Comparison of ENCODE assay signal across 22 mouse cellular contexts in the genomic region with DNA sequence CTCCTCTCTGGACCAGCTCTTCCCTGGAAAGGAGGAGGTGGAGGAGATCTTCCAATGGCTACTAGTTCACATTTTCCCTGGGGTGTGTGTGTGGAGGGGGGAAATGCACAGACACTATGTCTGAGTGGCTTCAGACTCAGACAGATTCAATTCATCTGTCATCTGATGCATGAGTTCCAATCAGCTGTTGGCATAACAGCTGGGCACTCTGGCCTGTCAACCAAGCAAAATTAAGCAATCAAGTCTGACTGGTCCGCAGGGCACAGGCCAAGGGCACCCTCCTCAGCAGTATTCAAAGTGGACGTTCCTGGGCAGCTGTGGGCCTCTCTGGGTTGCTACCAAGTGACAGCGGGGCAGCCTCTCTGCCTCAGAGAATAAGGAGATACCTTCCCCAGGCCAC. TPM values are rescaled to one million over a fixed set of nuclear protein-coding genes. Genes with fewer than 3 reads are reported as not detected.
DNase-seq lines count a peak whose midpoint lies in the region; ATAC-seq and TF ChIP-seq lines count a peak whose summit lies in the region.
"Had no signal": no experiment of that assay in that cellular context is flagged by ENCODE, and none has a peak within 500 bp of the region (broad histone marks: within the 10 kb centered on the region; RNA-seq: fewer than 3 reads in every experiment).

No protein-coding gene starts in this region.

- H3K9ac ChIP-seq in hindbrain, embryonic 16.5 days (ENCODE audit: low read depth, low read length): no peak overlapping the region
- no peak overlapping the region for H3K9ac ChIP-seq in hindbrain, embryonic 12.5 days
- H3K9ac ChIP-seq in midbrain, postnatal 0 days (replicated peaks; ENCODE audit: low read length, poor library complexity, severe bottlenecking): no peak overlapping the region
- H3K9ac ChIP-seq: forebrain, postnatal 0 days; heart, embryonic 12.5 days; intestine, embryonic 15.5 days; midbrain, embryonic 12.5 days had no signal

- H3K27ac ChIP-seq in hindbrain, embryonic 16.5 days (ENCODE audit: low read depth, low read length): no peak overlapping the region
- H3K27ac ChIP-seq in hindbrain, embryonic 12.5 days: no peak overlapping the region
- H3K27ac ChIP-seq in midbrain, postnatal 0 days (ENCODE audit: low read depth, low read length): no peak overlapping the region
- H3K27ac ChIP-seq: intestine, embryonic 15.5 days; midbrain, embryonic 12.5 days had no signal

- TF ChIP-seq CTCF in midbrain, postnatal 0 days (IDR thresholded peaks at IDR 0.05): no peak

- no peak overlapping the region for H3K4me3 ChIP-seq in hindbrain, embryonic 16.5 days (ENCODE audit: low read length)
- no peak overlapping the region for H3K4me3 ChIP-seq in hindbrain, embryonic 12.5 days
- H3K4me3 ChIP-seq in midbrain, postnatal 0 days (ENCODE audit: low read depth, low read length): no peak overlapping the region
- H3K4me3 ChIP-seq: heart, embryonic 12.5 days; intestine, embryonic 15.5 days; midbrain, embryonic 12.5 days had no signal

- no peak overlapping the region for H3K4me2 ChIP-seq in hindbrain, embryonic 16.5 days (ENCODE audit: low read length)
- no peak overlapping the region for H3K4me2 ChIP-seq in hindbrain, embryonic 12.5 days (replicated peaks)
- H3K4me2 ChIP-seq in midbrain, postnatal 0 days (ENCODE audit: low read depth, low read length, poor library complexity, severe bottlenecking): no peak overlapping the region
- H3K4me2 ChIP-seq: heart, embryonic 12.5 days; intestine, embryonic 15.5 days; liver, embryonic 11.5 days; midbrain, embryonic 12.5 days had no signal

- DNase-seq in adrenal gland, adult (ENCODE audit: inconsistent age in 2 of 2, low spot score in 1 of 2): peak; percentile 63 to 84
- no peak for DNase-seq in adrenal gland, postnatal 4 days (ENCODE audit: low spot score in 2 of 2)
- peak; percentile 33 for DNase-seq in adipocyte (ENCODE audit: low spot score)
- peak; percentile 64 to 73 for DNase-seq in adrenal gland, postnatal 36 days
- DNase-seq in midbrain, postnatal 0 days (ENCODE audit: low spot score): no peak
- DNase-seq in urinary bladder, adult 18-20 months (ENCODE audit: low spot score in 2 of 2): no peak
- DNase-seq: cerebellum, adult 11 months; cerebellum, adult 9-11 months; forebrain, postnatal 0 days; heart, adult 11 months; heart, postnatal 10 days; kidney, adult 8-10 months; kidney, postnatal 14 days; layer of hippocampus, postnatal 36 days; lung, adult 18-20 months; thymus, postnatal 36 days had no signal

- no peaks in the 10 kb centered on the region for H3K27me3 ChIP-seq in hindbrain, embryonic 16.5 days (replicated peaks; ENCODE audit: control insufficient read depth, insufficient read depth, low read length)
- no peaks in the 10 kb centered on the region for H3K27me3 ChIP-seq in hindbrain, embryonic 12.5 days
- H3K27me3 ChIP-seq in midbrain, postnatal 0 days (ENCODE audit: insufficient read depth, low read length): no peaks in the 10 kb centered on the region
- H3K27me3 ChIP-seq: heart, embryonic 12.5 days; intestine, embryonic 15.5 days; midbrain, embryonic 12.5 days had no signal

- H3K36me3 ChIP-seq in hindbrain, embryonic 16.5 days (ENCODE audit: control insufficient read depth, insufficient read depth, low read length): no peaks in the 10 kb centered on the region
- H3K36me3 ChIP-seq in hindbrain, embryonic 12.5 days: peaks cover 33% of the 10 kb centered on the region
- H3K36me3 ChIP-seq in midbrain, postnatal 0 days (ENCODE audit: insufficient read depth, low read length): peaks cover 23% of the 10 kb centered on the region
- H3K36me3 ChIP-seq: intestine, embryonic 15.5 days had no signal

- H3K9me3 ChIP-seq in hindbrain, embryonic 16.5 days (ENCODE audit: control insufficient read depth, low read length): no peaks in the 10 kb centered on the region
- no peaks in the 10 kb centered on the region for H3K9me3 ChIP-seq in hindbrain, embryonic 12.5 days (replicated peaks)
- H3K9me3 ChIP-seq in midbrain, postnatal 0 days (ENCODE audit: low read length): no peaks in the 10 kb centered on the region
- H3K9me3 ChIP-seq: heart, embryonic 12.5 days; intestine, embryonic 15.5 days; midbrain, embryonic 12.5 days had no signal

- peaks cover under 1% of the 10 kb centered on the region; the same call in 1 of the 2 replicates for H3K4me1 ChIP-seq in hindbrain, embryonic 16.5 days (ENCODE audit: control insufficient read depth, insufficient read depth, low read depth, low read length)
- no peaks in the 10 kb centered on the region for H3K4me1 ChIP-seq in hindbrain, embryonic 12.5 days
- no peaks in the 10 kb centered on the region for H3K4me1 ChIP-seq in midbrain, postnatal 0 days (ENCODE audit: insufficient read depth, low read length)

- WGBS in hindbrain, embryonic 16.5 days: 66% methylated on average over 3 of the region's 3 CpGs
- WGBS in hindbrain, embryonic 12.5 days: 71% methylated on average over 3 of the region's 3 CpGs
- 78% methylated on average over 3 of the region's 3 CpGs for WGBS in midbrain, postnatal 0 days

- peak; percentile 29; the same call in 1 of the 2 replicates for ATAC-seq in hindbrain, embryonic 16.5 days
- ATAC-seq in hindbrain, embryonic 12.5 days (ENCODE audit: low FRiP score): no peak
- ATAC-seq in midbrain, postnatal 0 days (ENCODE audit: low FRiP score): no peak
- ATAC-seq: forebrain, postnatal 0 days; intestine, embryonic 15.5 days had no signal

RNA-seq across cellular contexts. Expression of a gene that starts 5.6 kb away (rescaled TPM):
- 10 to 100 TPM; 75.8 to 77.2 TPM for total RNA-seq in adrenal gland, postnatal 4 days (2021)
- 17.0 and 23.2 TPM in 2 replicates for polyA plus RNA-seq in hindbrain, embryonic 16.5 days (2015; fragmentation: Nextera tagmentation; extraction: Ambion mirVana)
- 26.6 and 31.2 TPM in 2 replicates for polyA plus RNA-seq in hindbrain, embryonic 12.5 days (2016; fragmentation: Nextera tagmentation; extraction: Ambion mirVana)
- 10 to 100 TPM; 38.9 to 47.8 TPM for total RNA-seq in adrenal gland, postnatal 36 days (2021)
- 87.6 and 88.0 TPM in 2 replicates for total RNA-seq in midbrain, postnatal 0 days (2014; rRNA removed)
- polyA plus RNA-seq in midbrain, postnatal 0 days (2015; fragmentation: Nextera tagmentation; extraction: Ambion mirVana): 30.1 and 31.4 TPM in 2 replicates

RNA-seq across cellular contexts. Expression of a gene that starts 53.0 kb away (rescaled TPM):
- total RNA-seq in adrenal gland, postnatal 4 days (2021): 10 to 100 TPM; 50.1 to 53.1 TPM
- polyA plus RNA-seq in hindbrain, embryonic 16.5 days (2015; fragmentation: Nextera tagmentation; extraction: Ambion mirVana): 61.6 and 62.4 TPM in 2 replicates
- 61.4 and 62.2 TPM in 2 replicates for polyA plus RNA-seq in hindbrain, embryonic 12.5 days (2016; fragmentation: Nextera tagmentation; extraction: Ambion mirVana)
- total RNA-seq in adrenal gland, postnatal 36 days (2021): 10 to 100 TPM; 39.8 to 41.5 TPM
- total RNA-seq in midbrain, postnatal 0 days (2014; rRNA removed): 64.8 and 76.5 TPM in 2 replicates
- 64.0 and 66.5 TPM in 2 replicates for polyA plus RNA-seq in midbrain, postnatal 0 days (2015; fragmentation: Nextera tagmentation; extraction: Ambion mirVana)

RNA-seq across cellular contexts. Expression of a gene that starts 53.1 kb away (rescaled TPM):
- 10 to 100 TPM; 20.0 to 20.9 TPM for total RNA-seq in adrenal gland, postnatal 4 days (2021)
- 32.1 and 33.6 TPM in 2 replicates for polyA plus RNA-seq in hindbrain, embryonic 16.5 days (2015; fragmentation: Nextera tagmentation; extraction: Ambion mirVana)
- 33.4 and 37.7 TPM in 2 replicates for polyA plus RNA-seq in hindbrain, embryonic 12.5 days (2016; fragmentation: Nextera tagmentation; extraction: Ambion mirVana)
- 1 to 10 TPM; 8.7 to 9.8 TPM for total RNA-seq in adrenal gland, postnatal 36 days (2021)
- total RNA-seq in midbrain, postnatal 0 days (2014; rRNA removed): 22.5 and 25.4 TPM in 2 replicates
- 35.2 and 35.7 TPM in 2 replicates for polyA plus RNA-seq in midbrain, postnatal 0 days (2015; fragmentation: Nextera tagmentation; extraction: Ambion mirVana)

Comparison
In these comparisons a context has a peak if more than half of its experiments do, and no peak if none do; other contexts are left out.
1. DNase-seq: peak in adrenal gland, adult (2 of 2), adipocyte (single experiment) and adrenal gland, postnatal 36 days (2 of 2); none in adrenal gland, postnatal 4 days (0 of 2), midbrain, postnatal 0 days (single experiment) and urinary bladder, adult 18-20 months (0 of 2).